Mouse (Mus musculus): ENCODE measurements around the gene Pptc7.

DNA sequence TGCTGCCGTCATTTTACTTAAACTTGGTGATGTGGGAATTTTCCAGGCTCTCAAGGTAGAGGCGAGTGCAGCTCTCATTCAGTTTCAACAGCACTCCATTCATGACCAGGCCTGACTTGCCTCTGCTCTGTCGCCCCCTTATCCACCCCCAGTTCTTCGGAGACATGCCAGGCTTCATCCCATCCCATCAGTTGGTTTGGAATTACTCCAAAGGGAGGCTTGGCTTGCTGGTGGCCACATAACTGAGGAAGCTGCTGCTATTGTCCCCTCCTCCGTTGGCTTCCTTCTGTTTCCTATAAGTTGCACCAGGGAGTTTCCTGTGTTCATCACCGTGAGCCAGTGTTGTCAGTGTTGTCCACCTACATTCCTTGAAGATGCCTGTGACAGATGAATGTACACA lies 20.4 kb downstream of the Pptc7 start:
- TF ChIP-seq CTCF (IDR thresholded peaks at IDR 0.05; ENCODE audit: control insufficient read depth, insufficient read depth, low read length) (no peak), POLR2A (IDR thresholded peaks at IDR 0.05; ENCODE audit: borderline replicate concordance, control insufficient read depth, low read depth, low read length) (no peak)
